Mouse (Mus musculus): ENCODE data around the gene Fads2.

Fads2 gene

GRCm38 (mm10) chr19:10013913-10014312 lies 87.6 kb downstream of the Fads2 start:
- no peak for DNase-seq (ENCODE audit: low read depth)

- DNase-seq (ENCODE audit: low read depth): no peak
Observed at GRCm38 (mm10) chr19:10013348-10013747, 88.2 kb downstream of the Fads2 start.

DNA sequence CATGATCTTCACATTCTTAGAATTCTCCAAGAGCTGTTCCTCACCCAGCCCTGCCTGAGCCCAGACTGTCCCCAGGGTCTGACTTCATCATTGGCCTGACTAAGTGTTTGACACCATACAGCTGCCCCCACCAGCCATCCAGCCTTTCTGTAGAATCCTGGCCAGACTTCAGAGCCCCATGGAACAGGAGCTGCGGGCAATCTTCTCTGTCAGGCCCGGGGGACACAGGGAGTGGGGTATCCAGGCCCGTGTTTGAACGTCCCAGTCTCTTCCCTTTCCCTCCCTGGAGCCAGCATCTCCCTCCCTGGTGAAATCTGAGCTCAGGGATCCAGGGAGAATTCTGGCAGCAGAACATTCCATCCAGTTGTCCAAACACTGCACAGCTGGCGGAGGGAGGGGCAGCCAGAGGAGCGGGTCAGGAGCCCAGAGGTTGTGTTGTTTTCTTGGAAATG lies 88.7 kb downstream of the Fads2 start:
- DNase-seq (ENCODE audit: low read depth): no peak

All from c-Kit-positive CD71-positive TER-119-negative erythroid progenitor cells, embryonic 14.5 days (primary cell).